Mouse (Mus musculus): ENCODE data around the gene Slfn14.

DNA sequence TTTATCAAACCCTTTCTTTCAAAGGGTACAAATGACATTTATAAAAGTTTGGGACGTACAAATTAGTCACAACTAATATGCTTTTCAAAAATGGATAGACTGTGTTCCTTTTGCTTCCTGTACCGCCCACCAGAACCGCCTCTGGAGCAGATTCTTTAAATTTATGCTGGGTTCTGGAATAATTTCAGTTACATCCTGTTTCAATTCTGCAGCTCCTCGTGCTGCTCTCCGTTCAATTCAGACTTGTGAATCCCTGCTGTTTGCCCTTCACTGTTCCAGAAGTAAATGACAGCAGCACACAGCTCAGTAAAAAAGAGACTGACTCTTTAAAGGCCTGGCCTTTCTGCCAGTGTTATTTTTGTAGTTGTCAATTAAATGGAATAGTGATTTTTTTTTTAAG lies 25.9 kb upstream of the Slfn14 start:
- TF ChIP-seq POLR2A (IDR thresholded peaks at IDR 0.05; ENCODE audit: control insufficient read depth, low read depth, low read length) (no peak), CTCF (IDR thresholded peaks at IDR 0.05; ENCODE audit: control insufficient read depth, insufficient read depth, insufficient replicate concordance, low read depth, low read length) (no peak)

All from testis, adult 2 months (tissue).